Mouse (Mus musculus): ENCODE measurements at regions not wholly inside any gene's neighbourhood (a gene's known extent, or its start where the extent isn't known, plus 50 kb on each side); places are given as distances from the start of the nearest gene placed in this dataset.
A peak's percentile ranks its signal among the peaks of the same experiment; 100 is the strongest.

DNA sequence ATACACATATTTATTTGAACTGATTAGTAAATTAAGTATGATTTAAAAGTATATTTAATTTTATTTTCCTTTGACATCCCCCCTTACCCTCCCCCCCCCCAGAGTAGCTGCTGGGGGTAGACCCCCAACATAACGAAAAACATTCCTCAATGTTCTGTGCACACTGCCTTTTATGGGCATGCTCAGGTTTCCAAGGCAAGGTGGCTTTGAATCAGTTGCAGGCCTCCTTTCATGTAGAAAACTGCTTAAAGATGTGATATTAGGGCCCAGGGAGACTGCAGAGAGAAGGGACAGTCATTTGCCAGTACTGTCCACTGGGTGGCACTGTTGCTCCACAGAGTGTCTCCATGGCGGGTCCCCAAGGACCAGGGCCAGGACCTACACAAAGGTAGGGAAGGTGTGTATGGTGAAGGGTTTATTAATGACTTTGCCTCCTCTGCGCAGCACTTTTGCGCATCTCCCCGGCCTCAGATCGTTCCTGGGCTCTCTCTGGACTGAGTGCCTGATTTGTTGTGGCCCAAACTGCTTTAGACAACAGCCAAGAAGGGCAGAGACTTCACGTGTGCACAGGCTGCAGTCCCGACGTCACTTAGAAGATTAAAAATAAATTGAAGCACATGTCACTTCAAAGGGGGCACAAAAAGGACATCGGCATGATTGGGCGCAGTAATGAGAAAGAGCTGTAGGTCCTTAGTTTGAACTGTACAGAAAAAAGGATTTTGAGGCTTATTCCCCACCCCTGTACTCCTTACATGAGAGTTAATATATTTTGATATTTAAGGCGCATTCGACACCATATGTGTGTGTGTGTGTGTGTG is 64.0 kb downstream of the Cmpk2 start:
- intact Hi-C loops (cut with DNase I), result loop anchor here (1.0 to 10.0 kb wide), 3 partner anchors 602 to 1899 kb away; no protein-coding TSS in a partner anchor
- DNase-seq (ENCODE audit: low spot score in 2 of 2), result peak; percentile 76 to 86

DNA sequence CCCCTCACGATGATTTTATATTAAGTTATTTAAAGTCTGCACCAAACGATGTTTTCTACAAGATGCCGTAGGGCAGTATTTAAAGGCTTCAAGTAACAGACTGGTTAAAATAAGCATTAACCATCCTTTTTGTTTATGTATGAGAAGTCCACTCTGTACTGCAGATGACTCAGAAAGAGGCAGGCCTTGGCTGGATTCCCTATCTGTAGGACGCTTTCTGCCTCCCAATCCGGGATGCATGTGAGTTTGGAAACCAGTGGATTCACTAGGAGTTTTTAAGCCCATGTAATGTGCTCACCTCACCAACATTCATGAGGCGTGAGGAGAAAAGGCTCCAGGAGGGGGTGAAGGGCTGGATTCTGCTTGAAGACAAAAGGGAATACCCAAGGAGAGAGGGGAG is 63.1 kb downstream of the Cmpk2 start:
- intact Hi-C loops (cut with DNase I), result loop anchor here (2.0 to 10.0 kb wide), 2 partner anchors 603 to 809 kb away; no protein-coding TSS in a partner anchor
- DNase-seq (ENCODE audit: low spot score in 2 of 2), result no peak

All from left cerebral cortex, postnatal 14 days (tissue).